Mouse (Mus musculus) lung, adult 18-20 months (tissue): ENCODE results near the gene Efna5.

Experiments
- DNase-seq, 2 experiments: peaks; one replicate each; pipeline ENCODE4 v3.0.0; 2022; ENCODE audit warnings: mixed read lengths in 2 of 2

The Efna5 gene

GRCm38 (mm10) chr17:62881176-62881790 lies at the start of gene Efna5:
TSS of gene Efna5 (minus strand) at chr17:62881317.
- DNase-seq: peak; percentile 11 to 17

DNA sequence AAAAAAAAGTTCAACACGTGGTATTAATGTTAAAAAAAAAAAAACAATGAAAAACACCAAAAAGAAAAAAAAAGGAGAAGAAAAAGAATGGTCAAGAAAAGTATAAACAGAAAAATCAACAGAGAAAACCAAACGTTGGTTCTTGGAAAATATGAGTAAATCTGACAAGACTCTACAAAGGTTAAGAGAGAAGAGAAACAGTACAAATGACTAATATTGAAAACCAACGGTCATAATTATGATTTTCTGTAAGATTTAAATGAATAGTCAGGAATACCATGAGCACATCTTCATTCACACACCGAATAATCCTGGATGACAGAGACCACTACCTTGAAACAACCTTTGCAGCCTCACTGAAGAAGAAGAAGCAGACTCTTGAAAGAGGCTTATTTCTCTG lies 34.2 kb upstream of the Efna5 start:
- no peak for DNase-seq

DNA sequence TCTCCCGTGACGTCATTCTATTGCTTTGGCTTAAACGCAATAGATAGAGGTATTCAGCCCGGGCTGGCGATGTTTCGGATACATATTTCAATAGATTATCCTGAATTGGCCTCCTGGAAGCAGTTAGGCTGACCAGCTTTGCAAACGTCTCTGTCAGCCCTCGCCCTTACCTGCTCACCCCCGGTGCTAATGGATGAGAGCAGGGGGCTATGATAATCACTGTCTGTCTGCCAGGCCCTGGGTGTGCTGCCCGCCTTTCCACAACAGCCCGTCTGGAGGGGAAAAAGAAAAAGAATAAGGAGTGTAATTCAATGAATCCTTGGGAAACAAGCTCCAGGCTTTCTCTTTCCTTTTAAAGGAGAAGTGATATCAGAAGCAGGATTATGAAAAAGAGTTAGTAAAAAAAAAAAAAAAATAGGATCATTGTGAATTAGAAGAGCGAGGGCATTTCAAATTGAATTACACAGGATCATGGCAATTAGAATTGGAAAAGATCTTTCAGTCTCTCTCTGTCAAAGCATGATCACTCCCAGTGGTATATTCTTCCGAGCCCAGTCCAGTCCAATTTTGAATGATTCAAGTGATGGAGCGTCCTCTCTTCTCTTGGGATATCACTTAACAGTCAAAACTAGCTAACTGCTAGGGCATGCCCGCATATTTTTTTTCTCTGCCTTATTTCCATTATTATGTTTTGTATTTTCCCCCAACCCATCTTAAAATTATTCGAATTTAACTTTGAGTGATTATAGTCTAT lies 24.8 kb upstream of the Efna5 start:
- DNase-seq: no peak

- DNase-seq: no peak
Measured at GRCm38 (mm10) chr17:62899066-62899465, 17.9 kb upstream of the Efna5 start.

- DNase-seq: no peak
Measured at GRCm38 (mm10) chr17:62889991-62890390, 8.9 kb upstream of the Efna5 start.

GRCm38 (mm10) chr17:62884129-62884506 lies 3.0 kb upstream of the Efna5 start:
- peak; percentile 70 to 72 for DNase-seq

GRCm38 (mm10) chr17:62883476-62884128 lies 2.5 kb upstream of the Efna5 start:
- peak in 1 of 2 experiments; percentile 19 for DNase-seq

GRCm38 (mm10) chr17:62882726-62883475 lies 1.8 kb upstream of the Efna5 start:
- peak; percentile 87 to 90 for DNase-seq

DNA sequence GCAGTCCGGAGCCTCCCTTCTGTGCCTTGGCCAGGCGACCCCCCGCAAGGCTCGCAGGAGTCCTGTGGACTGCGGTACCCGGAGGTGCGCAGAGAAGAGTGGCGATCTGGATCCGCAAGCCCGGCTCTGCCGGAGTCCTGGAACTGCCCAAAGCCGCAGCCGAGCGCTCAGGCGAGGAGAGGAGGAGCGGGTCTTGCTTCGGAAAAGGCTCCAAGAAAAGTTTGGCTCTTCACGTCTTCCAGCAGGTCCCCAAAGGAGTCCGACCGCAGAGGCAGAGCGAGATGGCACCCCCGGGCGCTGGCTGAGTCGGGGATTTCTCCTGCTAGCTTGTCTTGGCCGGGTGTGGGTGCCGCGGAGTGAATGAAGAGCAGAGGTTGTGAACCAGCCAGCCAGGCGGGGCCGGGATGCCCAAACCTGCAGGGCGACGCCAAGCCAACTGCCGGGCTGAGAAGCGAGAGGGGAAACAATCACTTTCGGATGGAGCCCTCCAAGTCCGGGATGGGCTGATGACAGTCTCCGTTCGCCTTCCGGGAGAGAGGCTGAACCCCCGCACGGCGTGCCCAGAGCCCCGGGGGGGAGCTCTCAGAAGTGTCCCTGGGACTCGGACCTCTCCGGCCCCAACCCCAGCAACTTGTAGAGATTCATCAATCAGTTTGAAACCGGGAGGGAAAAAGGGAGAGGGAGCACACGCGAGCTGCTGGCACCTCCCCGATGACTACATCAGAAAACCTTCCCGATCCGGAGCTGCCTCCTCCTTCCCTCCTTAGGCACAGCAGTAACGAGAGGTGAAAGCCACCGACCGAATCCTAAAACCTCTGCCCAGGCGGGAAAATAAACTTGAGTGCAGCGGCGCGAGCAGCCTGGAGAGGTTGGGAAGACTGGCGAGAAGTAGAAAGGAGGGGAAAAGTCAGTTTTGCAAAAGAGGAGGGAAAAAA lies 941 bp upstream of the Efna5 start:
- peak; percentile 41 to 58 for DNase-seq

DNA sequence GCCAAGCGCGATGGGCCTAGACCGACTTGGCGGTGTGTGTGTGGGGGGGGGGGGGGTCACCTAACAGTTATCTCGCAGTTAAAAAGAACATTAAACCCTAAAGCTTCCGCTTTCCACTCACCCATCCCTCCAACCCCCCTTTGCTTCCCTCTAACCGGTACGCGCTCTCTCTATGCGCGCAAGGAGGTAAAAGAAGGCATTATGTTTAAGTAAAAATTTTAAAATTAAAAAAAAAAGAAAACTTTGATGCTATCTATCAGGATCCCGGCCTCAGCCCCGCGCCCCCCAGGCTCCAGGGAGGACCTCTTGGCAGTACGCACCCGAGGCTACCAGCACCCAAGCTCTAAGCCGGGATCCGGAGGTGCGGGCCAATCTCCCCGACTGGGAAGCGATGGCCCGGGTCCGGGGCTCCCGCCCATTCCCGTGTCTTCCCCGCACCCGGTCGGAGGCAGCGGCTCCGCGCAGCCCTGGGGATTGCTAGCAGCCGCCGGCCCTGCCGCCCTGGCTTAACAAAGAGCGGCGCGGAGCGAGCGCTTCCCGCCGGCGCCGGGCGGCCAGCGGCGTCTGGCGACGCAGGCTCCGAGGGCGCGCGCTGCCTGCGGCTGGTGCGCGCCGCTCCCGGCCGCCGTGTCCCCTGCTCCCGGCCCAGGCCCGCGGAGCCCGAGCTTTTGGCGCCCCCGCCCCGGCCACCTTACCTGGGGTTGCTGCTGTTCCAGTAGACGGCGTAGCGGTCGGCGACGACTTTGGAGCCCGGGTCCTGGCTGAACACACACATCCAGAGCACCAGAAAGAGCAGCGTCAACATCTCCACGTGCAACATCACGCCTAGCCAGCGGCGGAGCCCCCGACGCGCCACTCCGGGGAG lies 574 bp downstream of the Efna5 start:
- DNase-seq: peak; percentile 22 to 36

GRCm38 (mm10) chr17:62879526-62880310 lies 1.4 kb downstream of the Efna5 start:
- DNase-seq: peak; percentile 35 to 49

- no peak for DNase-seq
Measured at GRCm38 (mm10) chr17:62875727-62876126, 5.4 kb downstream of the Efna5 start.

DNA sequence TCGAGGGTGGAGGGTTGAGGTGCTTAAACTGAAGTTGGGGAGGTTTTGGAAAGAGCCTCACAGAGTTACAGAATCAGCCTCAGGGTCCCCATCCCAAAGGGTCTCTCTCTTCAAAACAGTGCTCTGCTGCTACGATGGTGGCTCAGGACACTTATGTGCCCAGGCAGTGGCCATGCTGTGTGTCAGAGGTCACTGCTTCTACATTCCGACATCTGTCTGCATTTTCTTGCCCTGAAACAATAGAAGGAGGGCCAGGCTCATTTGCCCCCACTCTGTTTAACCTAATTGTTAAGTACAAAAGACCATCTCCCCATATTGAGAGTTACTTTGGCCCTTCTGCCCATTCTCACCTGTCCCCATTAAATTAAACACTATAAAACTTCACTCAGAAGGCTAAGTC lies 9.2 kb downstream of the Efna5 start:
- no peak for DNase-seq

GRCm38 (mm10) chr17:62871191-62871590 lies 9.9 kb downstream of the Efna5 start:
- no peak for DNase-seq

DNA sequence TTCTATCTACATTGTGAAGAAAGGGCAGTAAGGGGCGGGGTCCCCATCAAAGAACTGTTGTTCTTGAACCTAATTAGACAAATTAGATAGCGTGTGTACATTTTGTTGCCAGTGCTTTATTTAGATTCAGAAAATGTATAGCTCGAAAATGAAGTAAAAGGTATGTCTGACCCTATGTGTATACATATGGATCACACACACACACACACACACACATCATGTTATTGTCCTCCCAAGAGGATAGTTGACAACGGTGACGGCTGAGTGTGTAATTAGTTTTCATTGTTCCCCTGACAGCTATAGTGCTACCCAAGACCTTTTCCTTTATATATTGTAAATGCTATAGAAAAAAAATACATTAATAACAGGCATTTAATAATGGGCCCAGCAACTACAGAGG lies 10.7 kb downstream of the Efna5 start:
- no peak for DNase-seq

GRCm38 (mm10) chr17:62864966-62865365 lies 16.2 kb downstream of the Efna5 start:
- DNase-seq: no peak

- no peak for DNase-seq
Measured at GRCm38 (mm10) chr17:62863004-62863403, 18.1 kb downstream of the Efna5 start.

DNA sequence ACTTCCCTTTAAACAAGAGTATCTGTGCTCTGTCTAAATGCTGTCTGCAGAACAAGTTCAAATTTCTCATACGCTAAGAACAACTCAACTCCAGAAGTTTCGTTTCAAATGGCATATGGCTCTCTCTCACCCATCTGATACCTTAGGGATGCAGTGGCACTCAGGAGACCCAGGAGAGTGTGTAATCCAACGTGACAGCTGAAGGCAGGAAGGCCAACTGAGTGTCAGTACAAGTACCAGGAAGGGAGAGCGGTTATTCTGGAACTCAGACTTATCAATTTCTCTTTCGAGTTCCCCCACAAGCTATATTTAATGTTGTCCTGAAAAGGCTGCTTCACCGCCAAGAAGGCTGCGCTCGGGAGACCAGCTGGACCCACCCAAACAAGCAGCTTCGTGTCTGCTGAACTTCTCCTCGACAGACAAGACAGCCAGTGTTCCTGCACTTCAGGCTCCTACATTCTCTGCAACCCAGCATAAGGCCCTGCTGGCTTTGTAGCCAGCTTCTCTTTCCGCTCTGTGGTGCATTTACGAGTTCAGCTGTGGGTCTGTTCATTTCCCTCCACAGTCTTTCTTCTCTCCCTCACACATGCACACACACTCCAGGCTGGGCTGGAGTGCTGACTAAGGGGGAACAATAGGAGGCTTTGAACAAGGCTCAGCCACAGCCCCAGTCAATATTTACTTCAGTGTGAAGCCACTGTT lies 18.7 kb downstream of the Efna5 start:
- DNase-seq: peak; percentile 6 to 16

GRCm38 (mm10) chr17:62857275-62857674 lies 23.8 kb downstream of the Efna5 start:
- DNase-seq: no peak

DNA sequence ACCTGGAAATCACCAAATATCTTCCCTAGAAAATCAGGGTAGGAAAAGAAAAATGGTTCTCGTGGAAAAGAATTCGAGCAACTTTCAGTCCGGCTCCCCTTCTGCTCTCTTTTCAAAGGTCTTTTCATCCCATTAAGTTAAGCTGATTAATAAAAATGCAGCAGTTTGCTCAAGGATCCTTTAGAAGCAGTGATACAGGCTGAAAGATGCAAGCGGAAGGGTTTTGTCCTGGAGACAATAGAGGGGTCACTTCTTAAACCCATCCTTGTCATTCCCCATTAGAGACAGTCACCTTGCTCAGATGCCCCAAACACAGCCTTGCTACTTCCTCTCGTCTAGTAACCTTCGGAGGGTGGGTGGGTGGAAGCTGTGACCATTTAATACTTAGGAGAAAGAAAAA lies 27.4 kb downstream of the Efna5 start:
- DNase-seq: no peak
